Mouse (Mus musculus) intestine, embryonic 16.5 days (tissue): ENCODE data around the gene Fam57b. TPM values are rescaled to one million over a fixed set of nuclear protein-coding genes. Genes with fewer than 3 reads are reported as not detected.

ENCODE experiments used
- ATAC-seq: fragments of 200-750 bp; cut with Nextera tagmentation; 2 replicates; pipeline ENCODE4 v1.8.0; 2017; ENCODE audit warnings: moderate TSS enrichment, moderate library complexity
- H3K27ac ChIP-seq: fragments of 300-500 bp; sonication (generic); 2 replicates; pipeline ENCODE4 v1.5.1; 2014; ENCODE audit warnings: mild to moderate bottlenecking, low read length
- H3K27me3 ChIP-seq: fragments of 300-500 bp; sonication (generic); replicated peaks from 2 replicates; pipeline ENCODE4 v1.6.1; 2014; ENCODE audit warnings: low read length, control low read depth, mixed read lengths; ENCODE audit not compliant: control insufficient read depth, insufficient read depth
- H3K36me3 ChIP-seq: fragments of 300-500 bp; sonication (generic); 2 replicates; pipeline ENCODE4 v1.6.1; 2014; ENCODE audit warnings: low read length, control low read depth; ENCODE audit not compliant: control insufficient read depth, insufficient read depth
- H3K4me1 ChIP-seq: fragments of 300-500 bp; sonication (generic); 2 replicates; pipeline ENCODE4 v1.6.1; 2014; ENCODE audit warnings: low read length, control low read depth, mixed read lengths; ENCODE audit not compliant: control insufficient read depth, insufficient read depth
- H3K4me2 ChIP-seq: fragments of 300-500 bp; sonication (generic); 2 replicates; pipeline ENCODE4 v1.6.1; 2014; ENCODE audit warnings: low read depth, low read length, control low read depth
- H3K4me3 ChIP-seq: fragments of 300-500 bp; sonication (generic); 2 replicates; pipeline ENCODE4 v1.5.1; 2014; ENCODE audit warnings: mild to moderate bottlenecking, low read length
- H3K9ac ChIP-seq: fragments of 300-500 bp; sonication (generic); 2 replicates; pipeline ENCODE4 v1.6.1; 2014; ENCODE audit warnings: low read depth, low read length
- H3K9me3 ChIP-seq: fragments of 300-500 bp; sonication (generic); 2 replicates; pipeline ENCODE4 v1.6.1; 2016; ENCODE audit warnings: low read length, control low read depth; ENCODE audit not compliant: control insufficient read depth
- WGBS: fragments of 180-500 bp; shearing (Covaris S2); extraction: QIAGEN DNeasy Blood & Tissue Kit; methylation state at CpG from one replicate; pipeline ENCODE4 v1.1.7; 2014; 5-methylcytosine and 5-hydroxymethylcytosine counted together
- polyA plus RNA-seq: library from polyadenylated mRNA; unstranded; fragments of >200 nt; fragmentation: Nextera tagmentation; extraction: Ambion mirVana; gene quantifications from 2 replicates; pipeline ENCODE4 v1.2.1, GENCODE M21; 2015

The Fam57b gene
- polyA plus RNA-seq, result 1.0 and 1.4 TPM in 2 replicates

DNA sequence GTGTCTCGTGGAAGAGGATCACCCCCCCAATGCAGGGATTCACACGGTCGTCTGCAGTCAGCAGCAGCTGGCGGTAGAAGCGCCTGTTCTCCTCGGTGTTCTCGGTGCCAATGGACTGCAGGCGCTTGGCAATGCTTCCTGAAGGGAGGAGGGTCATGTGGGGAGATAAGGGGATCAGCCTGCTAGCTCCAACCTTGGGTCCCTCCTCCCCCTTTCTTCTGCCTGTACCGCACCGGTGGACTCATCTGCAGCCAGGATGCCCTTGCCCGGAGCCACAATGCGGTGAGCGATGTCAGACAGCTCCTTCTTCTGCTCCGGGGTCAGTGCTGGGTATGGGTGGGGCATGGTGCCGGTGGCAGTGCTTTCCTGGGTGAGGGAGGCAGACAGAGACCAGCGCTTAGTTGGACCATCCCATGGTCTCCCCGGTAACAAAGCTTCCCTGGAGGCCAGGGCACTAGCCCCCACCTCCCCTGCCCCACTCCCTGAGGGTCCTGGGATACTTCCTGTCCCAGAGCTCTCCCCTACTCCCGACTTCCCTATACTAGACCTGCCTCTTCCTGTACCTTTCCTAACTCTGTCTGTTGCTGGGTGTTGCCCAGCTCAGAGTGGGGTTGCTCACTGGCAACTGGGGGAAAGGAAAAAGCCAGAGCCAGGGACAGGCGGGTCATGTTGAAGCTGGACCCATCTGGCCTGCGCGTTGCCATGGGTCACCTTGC lies at the start of gene Fam57b:
Gene Fam57b, plus strand, starts transcription at position 258 of the 716 bp plus-strand sequence.
- Histone ChIP-seq H3K36me3 (peaks cover 11% of the 10 kb centered on the region), H3K27me3 (no peaks in the 10 kb centered on the region), H3K9me3 (no peaks in the 10 kb centered on the region), H3K9ac (peak within 1 kb of the TSS; percentile 95), H3K4me1 (peaks cover 39% of the 10 kb centered on the region), H3K4me3 (peak within 1 kb of the TSS; percentile 88), H3K4me2 (peak within 1 kb of the TSS; percentile 86), H3K27ac (peak within 1 kb of the TSS; percentile 98)
- 0 out of 2 replicates have a peak, but pooled peaks have one; percentile 12 for ATAC-seq
- WGBS, result 18% methylated on average over 21 of the region's 21 CpGs

- Histone ChIP-seq H3K9ac (0 out of 2 replicates have a peak overlapping the region, but pooled peaks have one; percentile 7), H3K27me3 (no peaks in the 10 kb centered on the region), H3K4me3 (no peak overlapping the region), H3K4me1 (peaks cover 6% of the 10 kb centered on the region; the same call in 1 of the 2 replicates), H3K27ac (peak overlapping the region; percentile 79), H3K9me3 (no peaks in the 10 kb centered on the region), H3K36me3 (no peaks in the 10 kb centered on the region), H3K4me2 (no peak overlapping the region)
- 52% methylated on average over 7 of the region's 7 CpGs for WGBS
- peak; percentile 75 for ATAC-seq
Measured at GRCm38 (mm10) chr7:126748824-126749223, 48.6 kb upstream of the Fam57b start.

GRCm38 (mm10) chr7:126749582-126750343 lies 47.7 kb upstream of the Fam57b start:
- ATAC-seq, result no peak
- no peaks in the 10 kb centered on the region for H3K36me3 ChIP-seq
- WGBS, result 90% methylated on average over 17 of the region's 17 CpGs
- 0 out of 2 replicates have a peak overlapping the region, but pooled peaks have one; percentile 17 for H3K27ac ChIP-seq
- no peak overlapping the region for H3K4me2 ChIP-seq
- no peak overlapping the region for H3K9ac ChIP-seq
- no peaks in the 10 kb centered on the region for H3K9me3 ChIP-seq
- peaks cover 9% of the 10 kb centered on the region; the same call in 1 of the 2 replicates for H3K4me1 ChIP-seq
- H3K4me3 ChIP-seq, result no peak overlapping the region
- no peaks in the 10 kb centered on the region for H3K27me3 ChIP-seq

DNA sequence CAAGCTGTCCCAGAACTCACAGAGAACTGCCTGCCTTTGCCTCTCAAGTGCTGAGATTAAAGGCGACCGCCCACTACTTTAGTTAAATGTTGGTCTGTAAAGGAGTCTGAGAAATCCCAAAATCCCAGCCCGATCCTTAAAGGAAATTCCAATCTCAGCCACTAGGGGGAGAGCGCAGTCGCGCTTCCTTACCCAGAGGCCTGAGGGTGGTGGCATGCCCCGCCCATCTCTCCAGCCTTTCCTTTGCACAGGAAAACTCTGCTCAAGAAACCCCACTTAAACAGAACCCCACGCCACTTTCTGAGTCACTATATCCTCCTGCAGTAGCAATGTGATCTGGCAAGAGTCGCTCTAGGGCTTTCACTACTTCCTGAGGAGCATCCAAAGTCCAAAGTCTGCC lies 42.6 kb upstream of the Fam57b start:
- Histone ChIP-seq H3K4me1 (peaks cover 8% of the 10 kb centered on the region), H3K4me3 (no peak overlapping the region), H3K27ac (peak overlapping the region; percentile 56), H3K36me3 (no peaks in the 10 kb centered on the region), H3K9me3 (no peaks in the 10 kb centered on the region), H3K27me3 (no peaks in the 10 kb centered on the region), H3K4me2 (peak overlapping the region; percentile 26; the same call in 1 of the 2 replicates), H3K9ac (peak overlapping the region; percentile 51)
- peak; percentile 76 for ATAC-seq
- 1% methylated on average over 9 of the region's 9 CpGs for WGBS

GRCm38 (mm10) chr7:126758539-126758938 lies 38.9 kb upstream of the Fam57b start:
- 65% methylated on average over 7 of the region's 7 CpGs for WGBS
- no peak overlapping the region for H3K4me3 ChIP-seq
- no peaks in the 10 kb centered on the region for H3K27me3 ChIP-seq
- H3K4me2 ChIP-seq, result no peak overlapping the region
- no peaks in the 10 kb centered on the region for H3K9me3 ChIP-seq
- H3K36me3 ChIP-seq, result peaks cover 3% of the 10 kb centered on the region
- H3K9ac ChIP-seq, result no peak overlapping the region
- H3K4me1 ChIP-seq, result peaks cover 35% of the 10 kb centered on the region
- ATAC-seq, result no peak
- no peak overlapping the region; the same call in 1 of the 2 replicates for H3K27ac ChIP-seq

- Histone ChIP-seq H3K9ac (peak within 1 kb of the TSS; percentile 88), H3K36me3 (peaks cover 7% of the 10 kb centered on the region), H3K4me2 (peak within 1 kb of the TSS; percentile 78), H3K9me3 (no peaks in the 10 kb centered on the region), H3K4me1 (peaks cover 35% of the 10 kb centered on the region), H3K4me3 (peak within 1 kb of the TSS; percentile 67), H3K27me3 (no peaks in the 10 kb centered on the region), H3K27ac (peak within 1 kb of the TSS; percentile 99)
- under 1% methylated on average over 26 of the region's 38 CpGs for WGBS
- peak; percentile 57 for ATAC-seq
Measured at GRCm38 (mm10) chr7:126759050-126759671, 38.3 kb upstream of the Fam57b start, which contains the start of gene Mapk3. Mapk3 (plus strand) TSS chr7:126759601.

DNA sequence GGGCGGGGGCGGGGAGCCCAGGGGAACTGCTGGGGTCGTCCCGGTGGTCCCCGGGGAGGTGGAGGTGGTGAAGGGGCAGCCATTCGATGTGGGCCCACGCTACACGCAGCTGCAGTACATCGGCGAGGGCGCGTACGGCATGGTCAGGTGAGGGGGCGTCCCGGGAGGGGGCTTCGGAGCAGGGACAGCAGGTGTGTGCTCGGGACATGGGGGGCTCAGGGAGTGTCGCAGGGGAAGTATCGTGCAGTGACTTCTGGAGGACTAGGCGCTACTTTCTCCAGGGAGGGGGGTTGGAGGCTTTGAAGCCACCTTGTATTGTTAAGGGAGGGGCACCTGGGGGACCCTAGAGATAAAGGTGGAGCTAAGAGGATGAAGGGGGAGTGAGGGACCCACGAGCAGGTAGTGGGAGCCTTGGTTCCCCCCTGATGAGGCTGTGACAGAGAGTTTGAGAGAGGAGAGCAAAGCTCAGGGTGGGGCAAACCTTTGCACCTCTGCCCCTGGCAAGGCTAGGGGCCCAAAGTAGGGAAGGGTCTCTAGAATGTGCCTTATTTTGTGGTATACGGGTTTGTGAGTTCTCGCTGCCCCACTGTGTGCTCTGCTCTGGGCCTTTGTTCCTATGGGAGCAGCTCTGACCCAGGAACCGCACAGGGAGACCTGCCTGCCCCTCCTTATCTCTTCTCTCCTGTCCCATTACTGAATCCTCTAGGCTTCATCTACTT lies 37.6 kb upstream of the Fam57b start:
- H3K27ac ChIP-seq, result peak overlapping the region; percentile 99
- H3K9me3 ChIP-seq, result no peaks in the 10 kb centered on the region
- peak; percentile 41 for ATAC-seq
- H3K9ac ChIP-seq, result peak overlapping the region; percentile 88
- H3K4me1 ChIP-seq, result peaks cover 32% of the 10 kb centered on the region
- no peaks in the 10 kb centered on the region for H3K27me3 ChIP-seq
- H3K4me3 ChIP-seq, result peak overlapping the region; percentile 67
- 1% methylated on average over 23 of the region's 24 CpGs for WGBS
- peak overlapping the region; percentile 78 for H3K4me2 ChIP-seq
- H3K36me3 ChIP-seq, result peaks cover 13% of the 10 kb centered on the region

GRCm38 (mm10) chr7:126760391-126760802 lies 37.1 kb upstream of the Fam57b start:
- H3K9ac ChIP-seq, result peak overlapping the region; percentile 88
- H3K4me3 ChIP-seq, result peak overlapping the region; percentile 67
- peak; percentile 70 for ATAC-seq
- H3K36me3 ChIP-seq, result peaks cover 18% of the 10 kb centered on the region
- peaks cover 30% of the 10 kb centered on the region for H3K4me1 ChIP-seq
- H3K4me2 ChIP-seq, result peak overlapping the region; percentile 78
- peak overlapping the region; percentile 99 for H3K27ac ChIP-seq
- no peaks in the 10 kb centered on the region for H3K27me3 ChIP-seq
- 12% methylated on average over 3 of the region's 3 CpGs for WGBS
- no peaks in the 10 kb centered on the region for H3K9me3 ChIP-seq
